Mouse (Mus musculus): Measurements from ENCODE around the gene Rab3gap1. TPM values are rescaled to one million over a fixed set of nuclear protein-coding genes. Genes with fewer than 3 reads are reported as not detected.

The Rab3gap1 gene
- 20.9 and 21.1 TPM in 2 replicates for polyA plus RNA-seq (2015; fragmentation: Nextera tagmentation; extraction: Ambion mirVana)

GRCm38 (mm10) chr1:127868300-127869261 lies at the start of gene Rab3gap1:
Gene Rab3gap1 (plus strand): TSS chr1:127868773.
- Histone ChIP-seq H3K36me3 (ENCODE audit: control insufficient read depth, insufficient read depth, low read length) (0 out of 2 replicates have a peak, but pooled peaks cover 2% of the 10 kb centered on the region), H3K27me3 (replicated peaks; ENCODE audit: control insufficient read depth, insufficient read depth, low read length) (no peaks in the 10 kb centered on the region), H3K4me3 (ENCODE audit: low read length) (peak within 1 kb of the TSS; percentile 83), H3K4me1 (ENCODE audit: control insufficient read depth, insufficient read depth, low read depth, low read length) (peaks cover 5% of the 10 kb centered on the region), H3K9ac (ENCODE audit: low read depth, low read length) (peak within 1 kb of the TSS; percentile 86), H3K9me3 (ENCODE audit: control insufficient read depth, low read length) (no peaks in the 10 kb centered on the region), H3K4me2 (ENCODE audit: low read length) (peak within 1 kb of the TSS; percentile 68), H3K27ac (ENCODE audit: low read depth, low read length) (peak within 1 kb of the TSS; percentile 87)
- ATAC-seq, result peak; percentile 98
- WGBS, result 12% methylated on average over 47 of the region's 47 CpGs

DNA sequence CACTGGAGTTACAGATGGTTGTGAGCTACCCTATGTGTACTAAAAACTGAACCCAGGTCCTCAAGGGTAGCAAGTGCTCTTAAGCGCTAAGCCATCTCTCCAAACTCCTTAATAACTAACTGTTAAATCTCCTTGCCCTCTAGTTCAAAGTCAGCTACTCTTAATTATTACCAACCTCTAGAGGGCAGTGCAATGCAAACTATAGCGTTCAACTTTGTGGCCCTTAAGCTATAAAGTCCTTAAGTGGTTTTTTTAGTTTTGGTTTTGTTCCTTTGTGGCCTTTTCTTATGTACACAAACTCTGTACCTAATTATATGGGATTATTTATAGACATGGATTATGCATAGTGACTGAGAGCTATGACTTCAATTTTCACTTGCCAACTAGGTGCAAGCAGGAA lies 41.2 kb upstream of the Rab3gap1 start:
- no peaks in the 10 kb centered on the region for H3K4me1 ChIP-seq (ENCODE audit: control insufficient read depth, insufficient read depth, low read depth, low read length)
- no peaks in the 10 kb centered on the region for H3K9me3 ChIP-seq (ENCODE audit: control insufficient read depth, low read length)
- H3K27ac ChIP-seq (ENCODE audit: low read depth, low read length), result no peak overlapping the region
- H3K27me3 ChIP-seq (replicated peaks; ENCODE audit: control insufficient read depth, insufficient read depth, low read length), result no peaks in the 10 kb centered on the region
- 16% methylated on average over 2 of the region's 2 CpGs for WGBS
- H3K4me2 ChIP-seq (ENCODE audit: low read length), result no peak overlapping the region
- ATAC-seq, result no peak
- no peak overlapping the region for H3K4me3 ChIP-seq (ENCODE audit: low read length)
- H3K9ac ChIP-seq (ENCODE audit: low read depth, low read length), result no peak overlapping the region
- H3K36me3 ChIP-seq (ENCODE audit: control insufficient read depth, insufficient read depth, low read length), result no peaks in the 10 kb centered on the region

GRCm38 (mm10) chr1:127830215-127830921 lies 38.2 kb upstream of the Rab3gap1 start:
- H3K27me3 ChIP-seq (replicated peaks; ENCODE audit: control insufficient read depth, insufficient read depth, low read length), result no peaks in the 10 kb centered on the region
- no peak for ATAC-seq
- H3K4me3 ChIP-seq (ENCODE audit: low read length), result no peak overlapping the region
- H3K9me3 ChIP-seq (ENCODE audit: control insufficient read depth, low read length), result no peaks in the 10 kb centered on the region
- H3K4me2 ChIP-seq (ENCODE audit: low read length), result no peak overlapping the region
- no peak overlapping the region for H3K27ac ChIP-seq (ENCODE audit: low read depth, low read length)
- no peak overlapping the region for H3K9ac ChIP-seq (ENCODE audit: low read depth, low read length)
- H3K36me3 ChIP-seq (ENCODE audit: control insufficient read depth, insufficient read depth, low read length), result no peaks in the 10 kb centered on the region
- no peaks in the 10 kb centered on the region for H3K4me1 ChIP-seq (ENCODE audit: control insufficient read depth, insufficient read depth, low read depth, low read length)
- WGBS, result 87% methylated on average over 13 of the region's 13 CpGs

DNA sequence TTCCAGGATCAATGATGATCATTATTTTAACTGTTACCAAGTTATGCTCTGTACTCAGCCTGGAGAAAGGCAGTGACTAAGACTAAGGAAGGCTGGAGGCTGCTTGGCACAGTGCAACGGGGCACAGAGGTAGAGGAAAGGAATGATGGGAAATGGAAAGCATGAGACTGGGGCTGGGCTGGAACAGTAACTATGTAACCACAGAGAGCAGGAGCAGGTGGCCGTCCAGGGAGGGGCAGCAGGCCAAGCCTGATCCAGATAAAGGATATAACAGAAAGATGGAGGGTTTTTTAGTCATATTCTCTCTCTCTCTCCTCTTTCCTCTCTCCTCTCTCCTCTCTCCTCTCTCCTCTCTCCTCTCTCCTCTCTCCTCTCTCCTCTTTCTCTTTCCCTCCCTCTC lies 34.9 kb upstream of the Rab3gap1 start:
- H3K27me3 ChIP-seq (replicated peaks; ENCODE audit: control insufficient read depth, insufficient read depth, low read length), result no peaks in the 10 kb centered on the region
- no peaks in the 10 kb centered on the region for H3K9me3 ChIP-seq (ENCODE audit: control insufficient read depth, low read length)
- no peak overlapping the region for H3K27ac ChIP-seq (ENCODE audit: low read depth, low read length)
- 59% methylated on average over 2 of the region's 2 CpGs for WGBS
- H3K4me1 ChIP-seq (ENCODE audit: control insufficient read depth, insufficient read depth, low read depth, low read length), result no peaks in the 10 kb centered on the region
- no peaks in the 10 kb centered on the region for H3K36me3 ChIP-seq (ENCODE audit: control insufficient read depth, insufficient read depth, low read length)
- ATAC-seq, result no peak
- no peak overlapping the region for H3K4me3 ChIP-seq (ENCODE audit: low read length)
- no peak overlapping the region for H3K4me2 ChIP-seq (ENCODE audit: low read length)
- H3K9ac ChIP-seq (ENCODE audit: low read depth, low read length), result no peak overlapping the region

DNA sequence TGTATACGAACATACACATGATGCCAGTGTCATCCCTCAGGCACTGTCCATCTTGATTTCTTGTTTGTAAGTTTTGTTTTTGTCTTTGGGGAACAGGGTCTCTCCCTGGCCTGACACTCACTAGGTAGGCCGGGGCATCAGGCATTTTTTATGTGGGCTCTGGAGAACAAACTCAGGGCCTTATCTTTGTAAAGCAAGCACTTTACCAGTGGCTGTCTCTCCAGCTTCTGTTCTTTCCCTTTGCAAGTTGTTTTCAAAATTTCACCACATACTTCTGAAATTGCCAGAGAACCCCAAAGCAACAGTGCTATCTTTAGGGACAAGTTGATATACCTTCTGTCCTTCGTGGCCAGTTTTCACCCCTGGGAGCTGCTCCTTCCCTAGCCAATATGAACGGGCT lies 34.4 kb upstream of the Rab3gap1 start:
- Histone ChIP-seq H3K27ac (ENCODE audit: low read depth, low read length) (no peak overlapping the region), H3K4me3 (ENCODE audit: low read length) (no peak overlapping the region), H3K27me3 (replicated peaks; ENCODE audit: control insufficient read depth, insufficient read depth, low read length) (no peaks in the 10 kb centered on the region), H3K36me3 (ENCODE audit: control insufficient read depth, insufficient read depth, low read length) (no peaks in the 10 kb centered on the region), H3K9me3 (ENCODE audit: control insufficient read depth, low read length) (no peaks in the 10 kb centered on the region), H3K4me2 (ENCODE audit: low read length) (no peak overlapping the region), H3K9ac (ENCODE audit: low read depth, low read length) (no peak overlapping the region), H3K4me1 (ENCODE audit: control insufficient read depth, insufficient read depth, low read depth, low read length) (no peaks in the 10 kb centered on the region)
- WGBS, result 72% methylated on average over 4 of the region's 4 CpGs
- no peak for ATAC-seq

GRCm38 (mm10) chr1:127836619-127837018 lies 32.0 kb upstream of the Rab3gap1 start:
- no peak overlapping the region for H3K27ac ChIP-seq (ENCODE audit: low read depth, low read length)
- H3K4me2 ChIP-seq (ENCODE audit: low read length), result no peak overlapping the region
- H3K4me1 ChIP-seq (ENCODE audit: control insufficient read depth, insufficient read depth, low read depth, low read length), result no peaks in the 10 kb centered on the region
- no peak for ATAC-seq
- H3K4me3 ChIP-seq (ENCODE audit: low read length), result no peak overlapping the region
- no peaks in the 10 kb centered on the region for H3K36me3 ChIP-seq (ENCODE audit: control insufficient read depth, insufficient read depth, low read length)
- no peak overlapping the region for H3K9ac ChIP-seq (ENCODE audit: low read depth, low read length)
- H3K9me3 ChIP-seq (ENCODE audit: control insufficient read depth, low read length), result no peaks in the 10 kb centered on the region
- H3K27me3 ChIP-seq (replicated peaks; ENCODE audit: control insufficient read depth, insufficient read depth, low read length), result no peaks in the 10 kb centered on the region
- 72% methylated on average over 4 of the region's 4 CpGs for WGBS

- Histone ChIP-seq H3K4me3 (ENCODE audit: low read length) (no peak overlapping the region), H3K9me3 (ENCODE audit: control insufficient read depth, low read length) (no peaks in the 10 kb centered on the region), H3K4me2 (ENCODE audit: low read length) (no peak overlapping the region), H3K4me1 (ENCODE audit: control insufficient read depth, insufficient read depth, low read depth, low read length) (no peaks in the 10 kb centered on the region), H3K9ac (ENCODE audit: low read depth, low read length) (no peak overlapping the region), H3K27me3 (replicated peaks; ENCODE audit: control insufficient read depth, insufficient read depth, low read length) (no peaks in the 10 kb centered on the region), H3K27ac (ENCODE audit: low read depth, low read length) (no peak overlapping the region), H3K36me3 (ENCODE audit: control insufficient read depth, insufficient read depth, low read length) (no peaks in the 10 kb centered on the region)
- no peak for ATAC-seq
- 65% methylated on average over 1 of the region's 1 CpGs for WGBS
These were observed 30.0 kb upstream of the Rab3gap1 start for GRCm38 (mm10) chr1:127838602-127839001.

- H3K4me1 ChIP-seq (ENCODE audit: control insufficient read depth, insufficient read depth, low read depth, low read length), result no peaks in the 10 kb centered on the region
- ATAC-seq, result no peak
- no peaks in the 10 kb centered on the region for H3K36me3 ChIP-seq (ENCODE audit: control insufficient read depth, insufficient read depth, low read length)
- no peak overlapping the region for H3K27ac ChIP-seq (ENCODE audit: low read depth, low read length)
- no peaks in the 10 kb centered on the region for H3K9me3 ChIP-seq (ENCODE audit: control insufficient read depth, low read length)
- whole genome bisulfite sequencing, result 89% methylated on average over 5 of the region's 5 CpGs
- no peak overlapping the region for H3K9ac ChIP-seq (ENCODE audit: low read depth, low read length)
- no peaks in the 10 kb centered on the region for H3K27me3 ChIP-seq (replicated peaks; ENCODE audit: control insufficient read depth, insufficient read depth, low read length)
- no peak overlapping the region for H3K4me2 ChIP-seq (ENCODE audit: low read length)
- no peak overlapping the region for H3K4me3 ChIP-seq (ENCODE audit: low read length)
These were observed 23.1 kb upstream of the Rab3gap1 start for GRCm38 (mm10) chr1:127845472-127845871.

DNA sequence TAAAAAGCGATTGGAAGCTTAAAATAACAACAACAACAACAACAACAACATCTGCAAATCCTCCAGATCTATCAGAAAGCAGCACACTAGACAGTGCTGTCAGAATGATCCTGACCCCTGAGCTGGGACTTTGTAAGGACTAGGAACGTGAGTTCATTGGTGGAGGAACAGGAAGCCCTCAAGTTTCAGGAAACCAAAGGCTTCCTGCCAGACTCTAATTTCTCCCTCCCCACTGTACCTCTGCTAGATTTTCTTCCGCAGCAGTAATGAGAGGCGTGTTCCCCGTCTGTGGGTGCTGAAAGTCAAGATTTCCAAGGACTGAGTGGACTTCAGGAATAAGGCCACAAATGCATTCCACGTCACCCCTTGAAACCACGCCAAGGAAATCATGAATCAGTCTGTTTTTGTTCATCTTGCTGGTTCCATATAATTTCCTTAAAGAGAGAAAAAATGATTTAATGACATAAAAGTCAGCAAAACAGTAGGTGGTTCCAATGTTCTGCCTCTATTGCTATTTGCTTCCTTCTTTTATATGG lies 18.4 kb upstream of the Rab3gap1 start:
- no peak overlapping the region for H3K4me2 ChIP-seq (ENCODE audit: low read length)
- no peaks in the 10 kb centered on the region for H3K27me3 ChIP-seq (replicated peaks; ENCODE audit: control insufficient read depth, insufficient read depth, low read length)
- ATAC-seq, result no peak
- H3K4me3 ChIP-seq (ENCODE audit: low read length), result no peak overlapping the region
- H3K9ac ChIP-seq (ENCODE audit: low read depth, low read length), result no peak overlapping the region
- peaks cover 3% of the 10 kb centered on the region; the same call in 1 of the 2 replicates for H3K9me3 ChIP-seq (ENCODE audit: control insufficient read depth, low read length)
- WGBS, result 83% methylated on average over 7 of the region's 7 CpGs
- no peaks in the 10 kb centered on the region for H3K4me1 ChIP-seq (ENCODE audit: control insufficient read depth, insufficient read depth, low read depth, low read length)
- H3K27ac ChIP-seq (ENCODE audit: low read depth, low read length), result no peak overlapping the region
- no peaks in the 10 kb centered on the region for H3K36me3 ChIP-seq (ENCODE audit: control insufficient read depth, insufficient read depth, low read length)

Measured in hindbrain, embryonic 16.5 days (tissue).